ENCODE assay signal across 9 mouse cellular contexts in genomic region chr2:132970772-132971173, GRCm38 (mm10). TPM values are rescaled to one million over a fixed set of nuclear protein-coding genes. Genes with fewer than 3 reads are reported as not detected.
DNase-seq lines count a peak whose midpoint lies in the region; ATAC-seq and TF ChIP-seq lines count a peak whose summit lies in the region.
"Had no signal": no experiment of that assay in that cellular context is flagged by ENCODE, and none has a peak within 500 bp of the region (broad histone marks: within the 10 kb centered on the region; RNA-seq: fewer than 3 reads in every experiment).

No protein-coding gene starts in this region.

- DNase-seq in heart, adult 8-10 months (ENCODE audit: low spot score) = peak; percentile 24
- DNase-seq in cerebellum, postnatal 10 days = peak; percentile 38 to 67
- DNase-seq in hindbrain, postnatal 0 days (ENCODE audit: low spot score) = peak; percentile 86
- DNase-seq in lung, postnatal 36 days = peak; percentile 46
- DNase-seq in spleen, postnatal 36 days (ENCODE audit: low spot score in 2 of 2) = no peak
- DNase-seq in thymus, adult 18-20 months = no peak

- no peak for TF ChIP-seq POLR2A in ES-Bruce4 (IDR thresholded peaks at IDR 0.05; ENCODE audit: insufficient read depth, low read length)

- TF ChIP-seq EP300 in ES-Bruce4 (IDR thresholded peaks at IDR 0.05; ENCODE audit: insufficient read depth, low read depth, low read length) = no peak

- no peak overlapping the region for H3K9ac ChIP-seq in heart, embryonic 12.5 days
- no peak overlapping the region for H3K9ac ChIP-seq in ES-Bruce4 (ENCODE audit: low read depth, poor library complexity, severe bottlenecking)
- no peak overlapping the region for H3K9ac ChIP-seq in hindbrain, postnatal 0 days (replicated peaks; ENCODE audit: low read length)
- H3K9ac ChIP-seq: liver, embryonic 14.5 days had no signal

- H3K27me3 ChIP-seq in heart, embryonic 12.5 days (replicated peaks) = no peaks in the 10 kb centered on the region
- H3K27me3 ChIP-seq in ES-Bruce4 (ENCODE audit: control insufficient read depth, insufficient read depth, low read length, poor library complexity, severe bottlenecking) = no peaks in the 10 kb centered on the region
- no peaks in the 10 kb centered on the region for H3K27me3 ChIP-seq in hindbrain, postnatal 0 days (ENCODE audit: insufficient read depth, low read length)

- H3K9me3 ChIP-seq in heart, embryonic 12.5 days (replicated peaks) = no peaks in the 10 kb centered on the region
- H3K9me3 ChIP-seq in ES-Bruce4 (replicated peaks; ENCODE audit: control insufficient read depth, insufficient read depth, low read length, poor library complexity, severe bottlenecking) = no peaks in the 10 kb centered on the region
- no peaks in the 10 kb centered on the region for H3K9me3 ChIP-seq in hindbrain, postnatal 0 days (ENCODE audit: low read length)

- WGBS in heart, embryonic 12.5 days = 36% methylated on average over 4 of the region's 4 CpGs
- WGBS in hindbrain, postnatal 0 days = 27% methylated on average over 4 of the region's 4 CpGs

- no peak overlapping the region for H3K27ac ChIP-seq in heart, embryonic 12.5 days (ENCODE audit: poor library complexity, severe bottlenecking)
- no peak overlapping the region for H3K27ac ChIP-seq in ES-Bruce4 (ENCODE audit: insufficient read depth, low read length)
- no peak overlapping the region for H3K27ac ChIP-seq in hindbrain, postnatal 0 days
- H3K27ac ChIP-seq: liver, embryonic 14.5 days had no signal

- ATAC-seq in heart, embryonic 12.5 days (ENCODE audit: insufficient number of reproducible peaks, low FRiP score) = no peak
- peak; percentile 71 for ATAC-seq in hindbrain, postnatal 0 days

- TF ChIP-seq CTCF in ES-Bruce4 (IDR thresholded peaks at IDR 0.05; ENCODE audit: low read depth, low read length) = peak; percentile 7
- TF ChIP-seq CTCF in hindbrain, postnatal 0 days (IDR thresholded peaks at IDR 0.05; ENCODE audit: low read depth) = peak; percentile 70

- no peak overlapping the region for H3K4me2 ChIP-seq in heart, embryonic 12.5 days
- no peak overlapping the region for H3K4me2 ChIP-seq in hindbrain, postnatal 0 days (ENCODE audit: low read depth, low read length)

- no peaks in the 10 kb centered on the region for H3K36me3 ChIP-seq in heart, embryonic 12.5 days
- no peaks in the 10 kb centered on the region for H3K36me3 ChIP-seq in ES-Bruce4 (ENCODE audit: control insufficient read depth, insufficient read depth, low read length, poor library complexity, severe bottlenecking)
- no peaks in the 10 kb centered on the region for H3K36me3 ChIP-seq in hindbrain, postnatal 0 days (ENCODE audit: insufficient read depth, low read length)

- no peak overlapping the region for H3K4me3 ChIP-seq in heart, embryonic 12.5 days
- no peak overlapping the region for H3K4me3 ChIP-seq in ES-Bruce4 (ENCODE audit: low read depth, low read length)
- H3K4me3 ChIP-seq in hindbrain, postnatal 0 days (ENCODE audit: low read length) = no peak overlapping the region

- H3K4me1 ChIP-seq in heart, embryonic 12.5 days (replicated peaks) = no peaks in the 10 kb centered on the region
- H3K4me1 ChIP-seq in ES-Bruce4 (ENCODE audit: control insufficient read depth, insufficient read depth, low read length) = no peaks in the 10 kb centered on the region
- H3K4me1 ChIP-seq in hindbrain, postnatal 0 days (ENCODE audit: insufficient read depth, low read length) = no peaks in the 10 kb centered on the region

RNA-seq across cellular contexts. Expression of gene Fermt1, which starts 25.1 kb away (rescaled TPM):
- total RNA-seq in heart, adult 8-10 months (2022) = not detected
- polyA plus RNA-seq in heart, embryonic 12.5 days (2016; fragmentation: Nextera tagmentation; extraction: Ambion mirVana) = 0.42 TPM in 1 of 2 replicates, not detected in the other
- polyA plus RNA-seq in ES-Bruce4 (2011; ENCODE audit: insufficient read depth, insufficient read length, low read depth, missing spikeins) = 9.1 and 12.1 TPM in 2 replicates
- total RNA-seq in hindbrain, postnatal 0 days (2014; rRNA removed) = 0.05 and 0.22 TPM in 2 replicates
- polyA plus RNA-seq in hindbrain, postnatal 0 days (2015; fragmentation: Nextera tagmentation; extraction: Ambion mirVana) = 0.13 and 0.54 TPM in 2 replicates

Comparison
In these comparisons a context has a peak if more than half of its experiments do, and no peak if none do; other contexts are left out.
1. DNase-seq: peak in heart, adult 8-10 months (single experiment), cerebellum, postnatal 10 days (2 of 2), hindbrain, postnatal 0 days (single experiment) and lung, postnatal 36 days (single experiment); none in spleen, postnatal 36 days (0 of 2) and thymus, adult 18-20 months (0 of 2).